Mouse (Mus musculus): ENCODE measurements around the gene Cab39.

- TF ChIP-seq CTCF (IDR thresholded peaks at IDR 0.05; ENCODE audit: low read depth): no peak
- TF ChIP-seq EP300 (IDR thresholded peaks at IDR 0.05; ENCODE audit: low read depth): no peak
Measured at GRCm38 (mm10) chr1:85810787-85811186, 17.5 kb downstream of the Cab39 start.

Measured in liver, postnatal 0 days (tissue).